Mouse (Mus musculus) CH12.LX (cell line): Measurements from ENCODE around the gene Pacsin1. TPM values are rescaled to one million over a fixed set of nuclear protein-coding genes. Genes with fewer than 3 reads are reported as not detected.

ENCODE experiments used
- DNase-seq: peaks from one replicate; pipeline ENCODE4 v3.0.0-alpha.2; 2013; ENCODE audit errors: extremely low read depth
- H3K27ac ChIP-seq: 2 replicates; pipeline ENCODE4 v1.5.1; 2012; ENCODE audit warnings: low read depth, mild to moderate bottlenecking, control low read depth, moderate library complexity; ENCODE audit not compliant: insufficient read depth
- H3K27me3 ChIP-seq: replicated peaks from 2 replicates; pipeline ENCODE3; 2012; ENCODE audit warnings: inconsistent platforms
- H3K36me3 ChIP-seq, 2 experiments: replicated peaks in 1 of 2; 2 replicates each; pipeline versions ENCODE3 to v1.6.1; 2012; ENCODE audit warnings: inconsistent platforms in 1 of 2, low read length in 1 of 2, mild to moderate bottlenecking in 1 of 2, mixed read lengths in 1 of 2, moderate library complexity in 1 of 2; ENCODE audit not compliant: control insufficient read depth in 1 of 2, insufficient read depth in 1 of 2
- H3K4me1 ChIP-seq, 2 experiments: 2 replicates each; pipeline ENCODE4 v1.6.1; 2012; ENCODE audit warnings: inconsistent platforms in 1 of 2, moderate library complexity in 1 of 2; ENCODE audit not compliant: insufficient read depth in 2 of 2, control insufficient read depth in 1 of 2
- H3K4me2 ChIP-seq: 2 replicates; pipeline ENCODE4 v1.6.1; 2012; ENCODE audit warnings: low read depth, mild to moderate bottlenecking, control low read depth; ENCODE audit not compliant: poor library complexity, insufficient read depth, severe bottlenecking
- H3K4me3 ChIP-seq, 3 experiments: fragments of 150-350 bp in 1 of 3; sonication (generic) in 1 of 3; replicated peaks in 1 of 3; 2 replicates each; pipeline versions ENCODE3 to v1.5.1; 2011 to 2012; ENCODE audit warnings: low read depth in 2 of 3, low read length in 2 of 3, mild to moderate bottlenecking in 2 of 3, moderate library complexity in 2 of 3, control low read depth in 1 of 3, improper control_type of control experiment in 1 of 3, inconsistent platforms in 1 of 3, mixed read lengths in 1 of 3; ENCODE audit not compliant: poor library complexity in 1 of 3
- H3K79me2 ChIP-seq: replicated peaks from 2 replicates; pipeline ENCODE4 v1.6.1; 2012; ENCODE audit warnings: mild to moderate bottlenecking, moderate library complexity; ENCODE audit not compliant: control insufficient read depth, poor library complexity, insufficient read depth, severe bottlenecking; ENCODE audit errors: extremely low read depth
- H3K9ac ChIP-seq: 2 replicates; pipeline ENCODE4 v1.6.1; 2012; ENCODE audit warnings: low read depth, mild to moderate bottlenecking, control low read depth, moderate library complexity; ENCODE audit not compliant: insufficient read depth
- H3K9me3 ChIP-seq: replicated peaks from 2 replicates; pipeline ENCODE3; 2012; ENCODE audit warnings: low read length, inconsistent platforms, mixed read lengths
- CTCF ChIP-seq, 2 experiments: IDR thresholded peaks in 1 of 2; conservative IDR thresholded peaks in 1 of 2; 2 replicates each; pipeline ENCODE4 v1.5.1; 2011 to 2012; ENCODE audit warnings: low read depth in 2 of 2, low read length in 2 of 2, improper control_type of control experiment in 1 of 2, inconsistent platforms in 1 of 2, mild to moderate bottlenecking in 1 of 2, moderate library complexity in 1 of 2
- HCFC1 ChIP-seq: IDR thresholded peaks from 2 replicates; pipeline ENCODE4 v1.6.1; 2012; ENCODE audit warnings: low read depth, mild to moderate bottlenecking, inconsistent platforms, low read length, improper control_type of control experiment
- MAZ ChIP-seq: IDR thresholded peaks from 2 replicates; pipeline ENCODE4 v1.6.1; 2012; ENCODE audit warnings: low read depth, mild to moderate bottlenecking, inconsistent platforms, low read length, improper control_type of control experiment, moderate library complexity
- MYC ChIP-seq: IDR thresholded peaks from 2 replicates; pipeline ENCODE4 v1.6.1; 2011; ENCODE audit warnings: low read depth, mild to moderate bottlenecking, improper control_type of control experiment, low read length
- POLR2A ChIP-seq: IDR thresholded peaks from 2 replicates; pipeline ENCODE4 v1.6.1; 2011; ENCODE audit warnings: low read depth, mild to moderate bottlenecking, improper control_type of control experiment, low read length
- TBP ChIP-seq: conservative IDR thresholded peaks from 2 replicates; pipeline ENCODE4 v1.6.1; 2011; ENCODE audit warnings: low read depth, low read length, improper control_type of control experiment
- USF1 ChIP-seq: IDR thresholded peaks from 2 replicates; pipeline ENCODE4 v1.6.1; 2014; ENCODE audit warnings: low read depth, mild to moderate bottlenecking, inconsistent platforms, low read length, improper control_type of control experiment
- ZKSCAN1 ChIP-seq: IDR thresholded peaks from 2 replicates; pipeline ENCODE4 v1.6.1; 2012; ENCODE audit warnings: low read depth, inconsistent platforms, low read length, improper control_type of control experiment, borderline replicate concordance
- dilution Hi-C: fragments of 300-500 bp; cut with MboI; formaldehyde crosslinking; loops from 2 replicates; pipeline ENCODE4 v1.14.3; 2020; ENCODE audit warnings: low sequenced_read_pairs; ENCODE audit not compliant: extremely low pct_unique_long_range_greater_than_20kb, extremely low pct_ligation_motif_present
- in situ Hi-C: fragments of 300-500 bp; cut with MboI; formaldehyde crosslinking; loops from 3 replicates; pipeline ENCODE4 v1.14.3; 2019; ENCODE audit warnings: low sequenced_read_pairs, low pct_ligation_motif_present, low pct_unique_long_range_greater_than_20kb, mixed read lengths
- polyA plus RNA-seq: library from polyadenylated mRNA; unstranded; fragments of >175 nt; gene quantifications from 2 replicates; pipeline ENCODE4 v1.2.1, GENCODE M21; 2012; ENCODE audit warnings: low read depth; ENCODE audit not compliant: insufficient read length
- total RNA-seq, 2 experiments: library from RNA; depleted of rRNA; stranded (reverse); fragments of 300-350 nt in 1 of 2; fragments of >200 nt in 1 of 2; gene quantifications; 2 replicates each; pipeline ENCODE4 v1.2.3; 2012 to 2014

Pacsin1 gene
- total and polyA plus RNA-seq, 3 experiments, result 1.9 to 14.0 (median 13.2) TPM

GRCm38 (mm10) chr17:27625455-27626251, 29.7 kb upstream of the Pacsin1 start:
- in situ Hi-C loops, result no loop called here
- Histone ChIP-seq H3K4me1 (peaks cover 3 to 21% of the 10 kb centered on the region in 2 experiments; a peak in 3 of 4 replicates), H3K9me3 (no peaks in the 10 kb centered on the region)
- dilution Hi-C loops, result no loop called here
- TF ChIP-seq TBP (peak; percentile 80), USF1 (no peak)
- TF ChIP-seq, all 38 proteins: peak for 1
- Histone ChIP-seq H3K4me2 (no peak overlapping the region), H3K27ac (no peak overlapping the region), H3K36me3 (peaks cover 14 to 17% of the 10 kb centered on the region in 2 experiments), H3K4me3 (no peak overlapping the region), H3K79me2 (peaks cover 17% of the 10 kb centered on the region), H3K9ac (no peak overlapping the region), H3K27me3 (no peaks in the 10 kb centered on the region)
- DNase-seq, result no peak

- no peaks in the 10 kb centered on the region for H3K9me3 ChIP-seq
- H3K79me2 ChIP-seq, result peaks cover 19% of the 10 kb centered on the region
- no peak overlapping the region for H3K9ac ChIP-seq
- peaks cover 25 to 27% of the 10 kb centered on the region in 2 experiments for H3K36me3 ChIP-seq
- TF ChIP-seq POLR2A (no peak), MAZ (no peak), HCFC1 (no peak)
- no peak overlapping the region for H3K4me3 ChIP-seq
- DNase-seq, result no peak
- H3K27ac ChIP-seq, result no peak overlapping the region
- peaks cover 3 to 21% of the 10 kb centered on the region in 2 experiments for H3K4me1 ChIP-seq
- no peak overlapping the region for H3K4me2 ChIP-seq
- in situ Hi-C loops, result no loop called here
- H3K27me3 ChIP-seq, result no peaks in the 10 kb centered on the region
- dilution Hi-C loops, result no loop called here
Observed at GRCm38 (mm10) chr17:27626681-27627080, 28.6 kb upstream of the Pacsin1 start.

- Histone ChIP-seq H3K79me2 (peaks cover 21% of the 10 kb centered on the region), H3K4me1 (peaks cover 8 to 28% of the 10 kb centered on the region in 2 experiments), H3K36me3 (peaks cover 32 to 35% of the 10 kb centered on the region in 2 experiments), H3K9ac (no peak overlapping the region), H3K27ac (no peak overlapping the region), H3K9me3 (no peaks in the 10 kb centered on the region), H3K4me3 (no peak overlapping the region), H3K27me3 (no peaks in the 10 kb centered on the region), H3K4me2 (no peak overlapping the region)
- in situ Hi-C loops, result no loop called here
- no peak for DNase-seq
- 0 out of 4 replicates have a peak, but pooled peaks of 1 of the 2 experiments have one; percentile 38 for TF ChIP-seq CTCF (conservative IDR thresholded peaks at IDR 0.05 in 1 of 2, IDR thresholded peaks at IDR 0.05 in 1 of 2; ENCODE audit: low read depth in 2 of 2, low read length in 2 of 2)
- TF ChIP-seq ZKSCAN1, result no peak
- TF ChIP-seq MYC, result peak; percentile 55; the same call in 1 of the 2 replicates
- no peak for TF ChIP-seq HCFC1
- dilution Hi-C loops, result no loop called here
Observed at GRCm38 (mm10) chr17:27627451-27627850, 27.9 kb upstream of the Pacsin1 start.
